Mouse (Mus musculus): ENCODE measurements at regions not wholly inside any gene's neighbourhood (a gene's known extent, or its start where the extent isn't known, plus 50 kb on each side); places are given as distances from the start of the nearest gene placed in this dataset.
A peak's percentile ranks its signal among the peaks of the same experiment; 100 is the strongest.

GRCm38 (mm10) chr15:88202736-88203135 is 397.4 kb upstream of the Zdhhc25 start:
- DNase-seq (ENCODE audit: low read depth, low spot score) = no peak

- DNase-seq (ENCODE audit: low read depth, low spot score) = no peak
Observed at GRCm38 (mm10) chr15:88213356-88213755, 386.7 kb upstream of the Zdhhc25 start.

- DNase-seq (ENCODE audit: low read depth, low spot score) = no peak
Observed at GRCm38 (mm10) chr15:88214286-88214685, 385.8 kb upstream of the Zdhhc25 start.

GRCm38 (mm10) chr15:88229456-88229855 is 370.6 kb upstream of the Zdhhc25 start:
- no peak for DNase-seq (ENCODE audit: low read depth, low spot score)

- no peak for DNase-seq (ENCODE audit: low read depth, low spot score)
Observed at GRCm38 (mm10) chr15:88244606-88245005, 355.5 kb upstream of the Zdhhc25 start.

- DNase-seq (ENCODE audit: low read depth, low spot score) = no peak
Observed at GRCm38 (mm10) chr15:88245496-88246246, 354.4 kb upstream of the Zdhhc25 start.

GRCm38 (mm10) chr15:88247974-88248625 is 352.0 kb upstream of the Zdhhc25 start:
- peak; percentile 62 for DNase-seq (ENCODE audit: low read depth, low spot score)

- DNase-seq (ENCODE audit: low read depth, low spot score) = no peak
Observed at GRCm38 (mm10) chr15:88288051-88288450, 312.1 kb upstream of the Zdhhc25 start.

GRCm38 (mm10) chr15:88288696-88289095 is 311.4 kb upstream of the Zdhhc25 start:
- no peak for DNase-seq (ENCODE audit: low read depth, low spot score)

GRCm38 (mm10) chr15:88290740-88291363 is 309.2 kb upstream of the Zdhhc25 start:
- DNase-seq (ENCODE audit: low read depth, low spot score) = no peak

GRCm38 (mm10) chr15:88299061-88299460 is 301.0 kb upstream of the Zdhhc25 start:
- DNase-seq (ENCODE audit: low read depth, low spot score) = no peak

- DNase-seq (ENCODE audit: low read depth, low spot score) = no peak
Observed at GRCm38 (mm10) chr15:88311158-88311557, 288.9 kb upstream of the Zdhhc25 start.

- no peak for DNase-seq (ENCODE audit: low read depth, low spot score)
Observed at GRCm38 (mm10) chr15:88314810-88315459, 285.2 kb upstream of the Zdhhc25 start.

- DNase-seq (ENCODE audit: low read depth, low spot score) = no peak
Observed at GRCm38 (mm10) chr15:88318048-88318447, 282.1 kb upstream of the Zdhhc25 start.

- DNase-seq (ENCODE audit: low read depth, low spot score) = peak; percentile 15
Observed at GRCm38 (mm10) chr15:88319527-88319926, 280.6 kb upstream of the Zdhhc25 start.

- DNase-seq (ENCODE audit: low read depth, low spot score) = no peak
Observed at GRCm38 (mm10) chr15:88323584-88324375, 276.3 kb upstream of the Zdhhc25 start.

GRCm38 (mm10) chr15:88325108-88325507 is 275.0 kb upstream of the Zdhhc25 start:
- DNase-seq (ENCODE audit: low read depth, low spot score) = peak; percentile 5

GRCm38 (mm10) chr15:88353206-88353605 is 246.9 kb upstream of the Zdhhc25 start:
- no peak for DNase-seq (ENCODE audit: low read depth, low spot score)

GRCm38 (mm10) chr15:88360375-88361035 is 239.6 kb upstream of the Zdhhc25 start:
- no peak for DNase-seq (ENCODE audit: low read depth, low spot score)

GRCm38 (mm10) chr15:88361351-88361750 is 238.8 kb upstream of the Zdhhc25 start:
- no peak for DNase-seq (ENCODE audit: low read depth, low spot score)

- DNase-seq (ENCODE audit: low read depth, low spot score) = no peak
Observed at GRCm38 (mm10) chr15:88362966-88363365, 237.1 kb upstream of the Zdhhc25 start.

Data from 3T3-L1 (cell line).